Mouse (Mus musculus) frontal cortex, postnatal 14 days (tissue): ENCODE results near the gene Pik3ap1.
A peak's percentile ranks its signal among the peaks of the same experiment; 100 is the strongest.

Experiments
- DNase-seq, 2 experiments: peaks; one replicate each; pipeline ENCODE4 v3.0.0; 2022; ENCODE audit warnings: low spot score in 2 of 2

Pik3ap1 gene

GRCm38 (mm10) chr19:41369557-41370460 is 15.1 kb downstream of the Pik3ap1 start:
- DNase-seq, result no peak

GRCm38 (mm10) chr19:41366854-41367517 is 17.9 kb downstream of the Pik3ap1 start:
- no peak for DNase-seq

- no peak for DNase-seq
Measured at GRCm38 (mm10) chr19:41366192-41366853, 18.6 kb downstream of the Pik3ap1 start.

GRCm38 (mm10) chr19:41365570-41365969 is 19.3 kb downstream of the Pik3ap1 start:
- DNase-seq, result no peak

- DNase-seq, result no peak
Measured at GRCm38 (mm10) chr19:41364509-41364908, 20.4 kb downstream of the Pik3ap1 start.

GRCm38 (mm10) chr19:41362963-41363362 is 21.9 kb downstream of the Pik3ap1 start:
- DNase-seq, result no peak

- no peak for DNase-seq
Measured at GRCm38 (mm10) chr19:41360459-41360858, 24.4 kb downstream of the Pik3ap1 start.

- no peak for DNase-seq
Measured at GRCm38 (mm10) chr19:41354287-41354951, 30.5 kb downstream of the Pik3ap1 start.

- DNase-seq, result no peak
Measured at GRCm38 (mm10) chr19:41349624-41350023, 35.3 kb downstream of the Pik3ap1 start.

GRCm38 (mm10) chr19:41348161-41348560 is 36.7 kb downstream of the Pik3ap1 start:
- no peak for DNase-seq

- DNase-seq, result no peak
Measured at GRCm38 (mm10) chr19:41347326-41347725, 37.6 kb downstream of the Pik3ap1 start.

- DNase-seq, result no peak
Measured at GRCm38 (mm10) chr19:41346099-41346850, 38.6 kb downstream of the Pik3ap1 start.

GRCm38 (mm10) chr19:41345028-41345741 is 39.7 kb downstream of the Pik3ap1 start:
- no peak for DNase-seq

GRCm38 (mm10) chr19:41344666-41345027 is 40.3 kb downstream of the Pik3ap1 start:
- DNase-seq, result no peak

- DNase-seq, result no peak
Measured at GRCm38 (mm10) chr19:41342592-41343090, 42.3 kb downstream of the Pik3ap1 start.

- no peak for DNase-seq
Measured at GRCm38 (mm10) chr19:41341677-41342076, 43.2 kb downstream of the Pik3ap1 start.

GRCm38 (mm10) chr19:41339020-41339836 is 45.7 kb downstream of the Pik3ap1 start:
- DNase-seq, result peak in 1 of 2 experiments; percentile 12

GRCm38 (mm10) chr19:41338379-41338778 is 46.5 kb downstream of the Pik3ap1 start:
- no peak for DNase-seq

- DNase-seq, result no peak
Measured at GRCm38 (mm10) chr19:41335721-41336120, 49.2 kb downstream of the Pik3ap1 start.
